Mouse (Mus musculus) small intestine, adult 2 months (tissue): ENCODE measurements around the gene Ubr4. TPM values are rescaled to one million over a fixed set of nuclear protein-coding genes. Genes with fewer than 3 reads are reported as not detected.

ENCODE experiments used
- H3K27ac ChIP-seq: fragments of 200-500 bp; 2 replicates; pipeline ENCODE4 v1.5.1; 2012; ENCODE audit warnings: low read depth, low read length, control low read depth, inconsistent platforms; ENCODE audit not compliant: insufficient read depth
- H3K27me3 ChIP-seq: fragments of 200-500 bp; 2 replicates; pipeline ENCODE4 v1.6.1; 2012; ENCODE audit warnings: mild to moderate bottlenecking, moderate library complexity, low read length, inconsistent platforms; ENCODE audit not compliant: control insufficient read depth, insufficient read depth
- H3K36me3 ChIP-seq: fragments of 200-500 bp; 2 replicates; pipeline ENCODE4 v1.6.1; 2012; ENCODE audit warnings: mild to moderate bottlenecking, low read length, control low read depth, inconsistent platforms; ENCODE audit not compliant: control insufficient read depth, insufficient read depth
- H3K4me1 ChIP-seq: fragments of 200-500 bp; 2 replicates; pipeline ENCODE4 v1.6.1; 2012; ENCODE audit warnings: low read length, inconsistent platforms, mixed read lengths; ENCODE audit not compliant: control insufficient read depth, insufficient read depth, insufficient read length
- H3K4me3 ChIP-seq: fragments of 200-500 bp; 2 replicates; pipeline ENCODE4 v1.5.1; 2012; ENCODE audit warnings: low read depth, mild to moderate bottlenecking, control low read depth, inconsistent platforms, low read length, moderate library complexity
- CTCF ChIP-seq: fragments of 200-500 bp; IDR thresholded peaks from 2 replicates; pipeline ENCODE4 v1.5.1; 2012; ENCODE audit warnings: low read depth, mild to moderate bottlenecking, control low read depth, inconsistent platforms, low read length, moderate library complexity, mixed read lengths; ENCODE audit not compliant: insufficient replicate concordance, insufficient read length; ENCODE audit errors: extremely low read depth
- POLR2A ChIP-seq: fragments of 200-500 bp; IDR thresholded peaks from 2 replicates; pipeline ENCODE4 v1.6.1; 2012; ENCODE audit warnings: low read depth, mild to moderate bottlenecking, control low read depth, inconsistent platforms, low read length, moderate library complexity
- WGBS: fragments of 180-500 bp; shearing (Covaris S2); methylation state at CpG from one replicate; pipeline ENCODE4 v1.1.7; 2018; 5-methylcytosine and 5-hydroxymethylcytosine counted together
- polyA plus RNA-seq: library from polyadenylated mRNA; depleted of rRNA; stranded (reverse); fragments of >200 nt; gene quantifications from 2 replicates; pipeline ENCODE4 v1.2.3, GENCODE M21; 2012

The Ubr4 gene
- polyA plus RNA-seq, 1 experiment, result 199 TPM

DNA sequence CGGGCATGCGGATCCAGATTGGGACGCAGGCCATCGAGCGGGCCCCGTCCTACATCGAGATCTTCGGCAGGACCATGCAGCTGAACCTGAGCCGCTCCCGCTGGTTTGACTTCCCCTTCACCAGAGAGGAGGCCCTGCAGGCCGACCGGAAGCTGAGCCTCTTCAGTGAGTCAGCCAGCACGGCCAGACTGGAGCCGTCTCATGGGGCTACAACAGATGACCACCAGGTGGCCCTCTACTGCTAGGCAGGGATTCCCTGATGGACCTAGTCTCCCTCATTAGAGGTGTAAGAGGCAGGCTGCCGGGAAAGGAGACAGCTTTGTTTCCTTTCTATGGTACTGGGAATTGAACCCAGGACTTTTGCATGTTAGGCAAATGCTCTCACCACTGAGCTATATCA, 77.8 kb downstream of the Ubr4 start:
- peak; percentile 68; the same call in 1 of the 2 replicates for TF ChIP-seq CTCF
- no peak for TF ChIP-seq POLR2A
- H3K36me3 ChIP-seq, result peaks cover 92% of the 10 kb centered on the region
- no peak overlapping the region for H3K4me3 ChIP-seq
- WGBS, result 52% methylated on average over 15 of the region's 15 CpGs
- no peak overlapping the region for H3K27ac ChIP-seq
- no peaks in the 10 kb centered on the region; the same call in 1 of the 2 replicates for H3K4me1 ChIP-seq
- H3K27me3 ChIP-seq, result no peaks in the 10 kb centered on the region

DNA sequence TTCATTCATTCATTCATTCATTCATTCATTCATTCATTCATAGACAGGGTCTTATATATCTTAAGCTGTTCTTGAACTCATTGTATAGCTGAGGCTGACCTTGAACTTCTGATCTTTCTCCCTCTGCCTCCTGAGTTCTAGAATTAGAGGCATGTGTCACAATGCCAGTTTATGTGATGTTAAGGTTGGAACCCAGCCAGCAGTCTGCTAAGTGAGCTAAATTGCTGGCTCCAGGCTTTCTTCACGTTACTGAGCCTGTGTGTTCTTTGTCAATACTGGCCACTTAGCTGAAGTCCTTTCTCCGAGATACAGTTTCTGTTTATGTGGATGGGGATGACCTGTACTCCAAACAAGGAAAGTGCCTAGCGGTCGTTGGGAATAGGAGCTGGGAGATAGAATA, 78.5 kb downstream of the Ubr4 start:
- WGBS, result 70% methylated on average over 4 of the region's 4 CpGs

DNA sequence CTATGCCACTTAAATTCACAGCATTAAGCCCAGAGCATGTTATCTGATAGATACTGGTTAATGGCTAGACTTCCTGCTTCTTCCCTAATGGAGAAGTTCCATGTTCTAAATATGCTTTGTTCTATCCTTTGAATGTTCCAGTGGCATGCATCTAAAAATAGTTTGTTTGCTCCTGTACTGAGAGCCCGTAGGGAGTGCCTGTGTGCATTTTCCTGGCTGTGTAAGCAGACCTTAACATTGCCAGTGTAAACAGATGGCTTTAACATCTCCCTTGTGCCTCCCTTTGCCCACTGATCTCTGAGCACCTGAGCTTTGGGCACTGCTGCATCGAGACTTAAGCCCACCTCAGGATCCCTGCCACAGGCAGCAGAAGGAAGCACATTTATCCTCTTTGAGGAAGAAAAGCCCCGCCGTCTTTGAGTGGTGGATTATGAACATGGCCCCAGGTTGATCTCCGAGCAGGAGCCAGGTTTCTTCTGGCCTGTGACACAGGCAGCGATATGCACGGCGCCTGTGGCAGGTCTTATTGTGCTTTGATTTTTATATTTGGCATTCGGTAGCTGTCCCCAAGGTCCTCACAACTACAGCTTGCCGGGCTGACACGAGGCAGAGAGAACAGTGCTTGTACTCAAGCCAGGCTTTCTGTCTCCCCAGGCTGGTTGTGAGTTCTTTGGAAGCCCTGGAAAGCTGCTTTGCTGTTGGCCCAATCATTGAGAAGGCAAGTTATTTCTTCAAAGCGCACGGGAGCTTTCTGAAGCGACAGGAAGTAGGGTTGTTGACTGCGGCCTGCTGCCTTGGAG, 80.8 kb downstream of the Ubr4 start:
- Histone ChIP-seq H3K27ac (peak overlapping the region; percentile 7; the same call in 1 of the 2 replicates), H3K27me3 (no peaks in the 10 kb centered on the region), H3K36me3 (peaks cover 96% of the 10 kb centered on the region), H3K4me3 (no peak overlapping the region), H3K4me1 (no peaks in the 10 kb centered on the region; the same call in 1 of the 2 replicates)
- TF ChIP-seq CTCF, result no peak
- no peak for TF ChIP-seq POLR2A
- WGBS, result 85% methylated on average over 15 of the region's 15 CpGs

More for the DNA sequence above, 78.5 kb downstream of the Ubr4 start:
- H3K4me1 ChIP-seq, result no peaks in the 10 kb centered on the region; the same call in 1 of the 2 replicates
- H3K4me3 ChIP-seq, result no peak overlapping the region
- no peak overlapping the region for H3K27ac ChIP-seq
- H3K36me3 ChIP-seq, result peaks cover 95% of the 10 kb centered on the region
- H3K27me3 ChIP-seq, result no peaks in the 10 kb centered on the region
- TF ChIP-seq POLR2A (no peak), CTCF (no peak)

DNA sequence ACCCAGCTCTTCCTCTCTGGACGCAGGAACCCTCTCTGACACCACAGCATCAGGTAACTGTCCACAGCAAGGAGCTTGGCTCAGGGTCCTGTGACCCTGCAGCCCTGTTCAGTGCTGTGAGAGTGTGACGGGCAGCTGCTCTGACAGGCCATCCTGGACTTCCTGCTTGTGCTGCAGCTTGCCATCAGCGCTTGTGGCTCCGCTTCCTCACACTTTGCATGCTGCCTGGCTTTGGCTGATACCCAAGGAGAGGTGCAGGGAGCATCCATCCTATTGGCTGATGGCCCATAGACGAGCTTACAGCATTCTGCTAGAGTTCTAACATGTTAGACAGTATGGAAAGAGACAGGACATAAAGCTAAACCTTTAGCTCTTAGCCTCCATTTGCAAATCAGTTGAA, 88.8 kb downstream of the Ubr4 start:
- TF ChIP-seq CTCF (no peak), POLR2A (no peak)
- H3K4me3 ChIP-seq, result no peak overlapping the region
- WGBS, result 90% methylated on average over 5 of the region's 5 CpGs

DNA sequence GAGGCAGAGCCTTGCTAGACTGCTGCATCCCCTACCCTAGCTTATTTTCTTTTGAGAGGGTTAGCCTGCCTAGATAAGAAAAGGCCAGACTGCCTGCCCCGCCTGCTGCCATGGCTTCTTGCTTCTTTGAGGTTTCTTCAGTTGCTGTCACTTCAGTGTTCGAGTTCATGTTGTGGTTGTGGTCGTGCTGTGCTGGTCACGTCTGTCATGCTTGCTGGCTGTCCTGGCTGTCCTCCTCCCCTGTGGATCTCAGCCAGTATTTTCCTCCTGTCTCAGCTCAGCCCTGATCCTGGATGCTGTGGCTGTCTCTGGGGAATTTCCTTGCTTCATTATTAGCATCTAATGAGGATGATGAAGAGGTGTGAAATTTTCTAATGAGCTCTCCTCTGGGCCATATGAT, 89.4 kb downstream of the Ubr4 start:
- TF ChIP-seq CTCF, result no peak
- TF ChIP-seq POLR2A, result no peak
- H3K4me1 ChIP-seq, result no peaks in the 10 kb centered on the region
- H3K27me3 ChIP-seq, result no peaks in the 10 kb centered on the region
- H3K36me3 ChIP-seq, result peaks cover 91% of the 10 kb centered on the region
- 89% methylated on average over 4 of the region's 4 CpGs for WGBS
- no peak overlapping the region for H3K4me3 ChIP-seq
- H3K27ac ChIP-seq, result no peak overlapping the region

More for the DNA sequence above, 88.8 kb downstream of the Ubr4 start:
- Histone ChIP-seq H3K4me1 (no peaks in the 10 kb centered on the region), H3K27ac (no peak overlapping the region), H3K36me3 (peaks cover 92% of the 10 kb centered on the region), H3K27me3 (no peaks in the 10 kb centered on the region)

DNA sequence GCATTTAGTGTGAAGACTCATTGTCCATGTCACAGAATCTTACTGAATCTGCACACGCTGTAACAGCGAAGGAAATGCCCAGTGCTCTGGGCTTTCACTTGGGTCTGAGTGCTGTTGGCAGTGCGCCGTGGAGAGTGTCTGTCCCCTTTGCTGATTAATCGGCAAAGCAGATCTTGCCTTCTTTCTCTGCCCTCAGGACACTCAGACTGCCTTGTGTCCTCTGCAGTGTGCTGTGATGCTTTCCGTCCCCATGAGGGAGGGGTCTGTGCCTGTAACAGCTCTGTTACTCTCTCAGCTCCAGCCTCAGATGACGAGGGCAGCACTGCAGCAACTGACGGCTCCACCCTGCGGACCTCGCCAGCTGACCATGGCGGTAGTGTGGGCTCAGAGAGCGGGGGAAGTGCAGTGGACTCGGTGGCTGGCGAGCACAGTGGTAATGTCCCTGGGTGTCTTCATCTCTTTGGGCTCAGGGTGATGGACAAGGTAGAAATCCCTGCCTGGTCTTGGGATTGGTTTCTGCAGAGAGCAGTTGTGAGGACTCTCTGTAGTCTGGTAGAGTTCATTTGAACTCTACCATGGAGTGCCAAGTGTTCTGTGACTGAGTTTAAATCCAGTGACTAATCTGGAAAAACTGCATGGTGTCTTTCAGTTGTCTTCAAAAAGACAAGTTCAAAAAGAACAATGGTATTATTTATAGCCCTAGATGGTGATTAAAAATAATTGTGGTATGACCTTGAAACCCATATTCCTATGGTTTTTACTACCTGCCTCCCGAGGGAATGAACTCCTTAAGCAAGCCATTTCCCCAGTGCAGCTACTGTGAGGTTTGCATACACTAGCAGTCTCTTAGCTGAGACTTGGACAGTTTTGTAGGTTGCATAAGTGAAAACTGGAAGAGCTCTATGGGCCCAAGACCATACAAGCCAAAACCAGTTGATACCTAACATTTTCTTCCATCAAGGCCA, 90.3 kb downstream of the Ubr4 start:
- Histone ChIP-seq H3K4me3 (no peak overlapping the region), H3K27me3 (no peaks in the 10 kb centered on the region), H3K27ac (no peak overlapping the region), H3K4me1 (no peaks in the 10 kb centered on the region), H3K36me3 (peaks cover 90% of the 10 kb centered on the region)
- 91% methylated on average over 15 of the region's 15 CpGs for WGBS
- no peak for TF ChIP-seq CTCF
- TF ChIP-seq POLR2A, result no peak

DNA sequence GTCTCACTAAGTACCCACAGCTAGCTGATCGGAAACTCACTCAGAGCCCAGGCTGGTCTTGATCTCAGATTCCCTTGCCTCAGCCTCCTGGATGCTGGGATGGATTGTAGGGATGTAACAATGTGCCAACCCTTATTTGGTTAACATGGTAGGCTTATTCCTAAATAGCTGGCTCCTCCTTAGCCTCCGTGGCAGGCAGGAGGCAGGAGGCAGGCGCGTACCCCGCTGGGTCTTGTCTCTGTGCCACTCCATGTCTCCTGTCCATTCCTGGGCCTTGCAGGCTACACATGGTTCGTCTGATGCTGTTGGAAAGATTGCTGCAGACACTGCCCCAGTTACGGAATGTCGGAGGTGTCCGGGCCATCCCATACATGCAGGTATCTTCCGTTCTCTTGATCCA, 91.9 kb downstream of the Ubr4 start:
- 91% methylated on average over 10 of the region's 10 CpGs for WGBS
- Histone ChIP-seq H3K36me3 (peaks cover 92% of the 10 kb centered on the region), H3K4me3 (no peak overlapping the region), H3K27ac (no peak overlapping the region), H3K27me3 (no peaks in the 10 kb centered on the region), H3K4me1 (no peaks in the 10 kb centered on the region)
- TF ChIP-seq POLR2A (no peak), CTCF (no peak)
